Mouse (Mus musculus) hindbrain, embryonic 12.5 days (tissue): ENCODE measurements around the gene Vmn1r22. TPM values are rescaled to one million over a fixed set of nuclear protein-coding genes. Genes with fewer than 3 reads are reported as not detected.
"Not testable (repeated sequence)": the region's sequence is repeated elsewhere in the genome, so short reads cannot be mapped to it uniquely, and the experiment has no call there.

ENCODE experiments used
- ATAC-seq: fragments of 200-750 bp; cut with Nextera tagmentation; 2 replicates; pipeline ENCODE4 v1.8.0; 2017; ENCODE audit warnings: moderate TSS enrichment; ENCODE audit not compliant: low FRiP score
- H3K27ac ChIP-seq: fragments of 300-500 bp; sonication (generic); 2 replicates; pipeline ENCODE4 v1.5.1; 2016; ENCODE audit warnings: mild to moderate bottlenecking
- H3K27me3 ChIP-seq: fragments of 300-500 bp; sonication (generic); 2 replicates; pipeline ENCODE4 v1.6.1; 2016; ENCODE audit warnings: mild to moderate bottlenecking
- H3K36me3 ChIP-seq: fragments of 300-500 bp; sonication (generic); 2 replicates; pipeline ENCODE4 v1.6.1; 2016; ENCODE audit warnings: mild to moderate bottlenecking
- H3K4me1 ChIP-seq: fragments of 300-500 bp; sonication (generic); 2 replicates; pipeline ENCODE4 v1.6.1; 2016
- H3K4me2 ChIP-seq: fragments of 300-500 bp; sonication (generic); replicated peaks from 2 replicates; pipeline ENCODE4 v1.6.1; 2016; ENCODE audit warnings: mild to moderate bottlenecking
- H3K4me3 ChIP-seq: fragments of 300-500 bp; sonication (generic); 2 replicates; pipeline ENCODE4 v1.5.1; 2016; ENCODE audit warnings: mild to moderate bottlenecking
- H3K9ac ChIP-seq: fragments of 300-500 bp; sonication (generic); 2 replicates; pipeline ENCODE4 v1.6.1; 2016; ENCODE audit warnings: mild to moderate bottlenecking, moderate library complexity
- H3K9me3 ChIP-seq: fragments of 300-500 bp; sonication (generic); replicated peaks from 2 replicates; pipeline ENCODE4 v1.6.1; 2016; ENCODE audit warnings: mild to moderate bottlenecking
- WGBS: fragments of 180-500 bp; shearing (Covaris S2); methylation state at CpG from one replicate; pipeline ENCODE4 v1.1.7; 2016; 5-methylcytosine and 5-hydroxymethylcytosine counted together
- polyA plus RNA-seq: library from polyadenylated mRNA; unstranded; fragments of >200 nt; fragmentation: Nextera tagmentation; extraction: Ambion mirVana; gene quantifications from 2 replicates; pipeline ENCODE4 v1.2.1, GENCODE M21; 2016

Gene Vmn1r22
- not detected in 2 replicates for polyA plus RNA-seq

DNA sequence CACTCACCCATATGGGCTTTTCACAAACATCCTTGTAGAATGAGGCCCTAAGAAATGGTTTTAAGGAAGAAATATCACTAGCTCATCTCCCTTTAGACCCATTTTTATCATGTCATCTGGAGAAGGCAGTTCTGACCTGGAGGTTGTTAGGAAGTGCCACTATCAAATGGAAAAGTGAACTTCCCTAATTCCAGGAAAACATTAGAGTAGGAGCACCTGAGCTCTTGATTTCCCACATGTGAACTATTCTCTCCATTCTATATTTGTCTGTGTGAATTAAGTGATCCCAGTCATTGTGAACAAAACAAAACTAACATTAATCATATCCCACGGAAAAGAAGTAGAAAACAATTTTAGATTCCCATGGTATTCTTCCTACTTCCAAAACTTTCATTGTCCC, at the start of gene Vmn1r22:
Vmn1r22 (minus strand) TSS at position 101 of the 400 bp plus-strand sequence.
- Histone ChIP-seq H3K9me3 (no peaks in the 10 kb centered on the region), H3K4me2 (no peak within 1 kb of the TSS), H3K27me3 (no peaks in the 10 kb centered on the region), H3K27ac (no peak within 1 kb of the TSS), H3K4me1 (no peaks in the 10 kb centered on the region), H3K4me3 (no peak within 1 kb of the TSS), H3K9ac (no peak within 1 kb of the TSS), H3K36me3 (no peaks in the 10 kb centered on the region)
- ATAC-seq: no peak
- WGBS: 81% methylated on average over 1 of the region's 1 CpGs

DNA sequence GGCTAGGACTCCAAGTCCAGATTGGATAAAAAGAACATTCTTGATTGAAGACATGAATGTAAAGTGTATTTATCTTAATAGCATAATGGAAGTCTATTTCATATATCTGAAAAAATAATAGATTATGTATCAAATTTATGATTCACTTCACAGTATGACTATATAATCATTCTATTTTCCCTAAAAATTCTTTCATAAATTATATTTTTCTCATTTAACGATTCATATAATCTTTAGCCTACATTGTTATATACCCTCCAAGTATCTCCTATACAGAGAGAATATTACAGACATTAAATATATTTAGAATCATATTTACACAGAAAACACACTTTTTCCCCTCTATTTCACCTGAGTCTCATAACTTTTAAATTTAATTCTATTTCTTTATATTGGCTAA, 18.9 kb upstream of the Vmn1r22 start, which contains the start of gene Vmn1r23:
Vmn1r23 (minus strand) TSS at position 101 of the 400 bp plus-strand sequence.
- no peaks in the 10 kb centered on the region for H3K36me3 ChIP-seq
- WGBS: 92% methylated on average over 1 of the region's 1 CpGs
- H3K27ac ChIP-seq: no peak within 1 kb of the TSS
- H3K4me2 ChIP-seq: no peak within 1 kb of the TSS
- no peaks in the 10 kb centered on the region for H3K4me1 ChIP-seq
- no peak within 1 kb of the TSS for H3K9ac ChIP-seq
- no peaks in the 10 kb centered on the region for H3K27me3 ChIP-seq
- ATAC-seq: no peak
- no peak within 1 kb of the TSS for H3K4me3 ChIP-seq
- no peaks in the 10 kb centered on the region for H3K9me3 ChIP-seq

DNA sequence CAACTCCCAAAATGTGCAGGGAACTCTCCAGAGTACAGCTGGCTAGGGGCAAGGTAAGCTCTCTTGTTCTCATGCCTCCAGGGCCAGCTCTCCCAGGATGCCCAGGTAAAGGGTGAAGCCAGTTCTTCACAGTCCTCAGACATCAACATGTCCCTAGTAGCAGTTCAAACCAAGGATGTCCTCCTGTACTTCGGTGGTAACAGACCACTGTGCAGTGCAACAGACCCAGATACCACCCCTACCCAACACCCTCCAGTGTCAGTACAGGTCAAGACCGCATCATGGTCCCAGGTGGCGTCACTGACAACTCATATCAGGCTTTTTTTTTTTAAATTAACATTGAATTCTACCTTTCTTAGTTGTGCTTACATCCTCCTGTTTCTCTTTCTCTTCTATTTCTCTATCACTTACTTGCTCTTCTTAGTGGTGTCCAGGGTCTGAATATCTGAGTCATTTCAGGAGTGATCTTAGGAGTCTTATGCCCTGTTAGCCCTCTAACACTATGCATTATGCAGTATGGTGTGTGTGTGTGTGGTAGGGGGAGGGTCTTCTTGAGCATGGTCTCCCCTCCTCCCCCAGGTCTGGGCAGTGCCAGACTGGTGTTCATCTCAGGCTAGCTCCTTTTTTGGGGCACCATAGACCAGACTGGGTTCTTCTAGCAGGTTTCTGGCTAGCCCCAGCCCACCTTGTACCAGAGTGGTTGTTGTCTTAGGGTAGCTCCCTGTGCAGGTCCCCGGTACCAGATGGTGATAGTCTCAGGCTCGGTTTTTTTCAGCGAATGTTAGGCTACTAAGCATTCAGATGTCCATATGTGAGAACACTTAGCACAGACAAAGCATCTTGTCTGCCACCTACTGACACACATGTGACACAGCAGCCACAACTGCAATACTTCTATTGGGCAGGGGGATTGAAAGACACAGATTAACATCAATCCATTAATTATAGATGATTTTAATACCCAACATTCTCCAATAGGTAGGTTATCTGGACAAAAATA, 48.5 kb downstream of the Vmn1r22 start:
- Histone ChIP-seq H3K27me3 (no peaks in the 10 kb centered on the region), H3K27ac (no peak overlapping the region), H3K4me1 (no peaks in the 10 kb centered on the region), H3K9me3 (no peaks in the 10 kb centered on the region; the same call in 1 of the 2 replicates), H3K36me3 (no peaks in the 10 kb centered on the region), H3K4me3 (no peak overlapping the region), H3K9ac (no peak overlapping the region), H3K4me2 (0 out of 2 replicates have a peak overlapping the region, but pooled peaks have one; percentile 24)
- ATAC-seq: peak; percentile 76
- WGBS: 54% methylated on average over 6 of the region's 6 CpGs

DNA sequence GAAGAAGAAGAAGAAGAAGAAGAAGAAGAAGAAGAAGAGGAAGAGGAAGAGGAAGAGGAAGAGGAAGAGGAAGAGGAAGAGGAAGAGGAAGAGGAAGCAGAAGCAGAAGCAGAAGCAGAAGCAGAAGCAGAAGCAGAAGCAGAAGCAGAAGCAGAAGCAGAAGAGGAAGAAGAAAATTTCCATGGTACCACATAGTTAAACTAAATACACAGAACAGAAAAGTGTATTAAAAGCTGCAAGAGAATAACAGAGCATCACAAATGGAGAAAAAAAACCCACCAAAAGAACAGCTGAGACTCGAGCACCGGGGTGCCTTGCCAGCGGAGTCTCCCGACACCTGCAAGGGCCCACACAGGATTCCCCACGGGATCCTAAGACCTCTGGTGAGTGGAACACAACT, 56.7 kb downstream of the Vmn1r22 start:
- not testable (repeated sequence) for H3K4me3 ChIP-seq, H3K4me1 ChIP-seq, H3K27ac ChIP-seq, H3K9me3 ChIP-seq, H3K4me2 ChIP-seq, H3K27me3 ChIP-seq, H3K9ac ChIP-seq, ATAC-seq, H3K36me3 ChIP-seq
- WGBS: 95% methylated on average over 5 of the region's 5 CpGs

DNA sequence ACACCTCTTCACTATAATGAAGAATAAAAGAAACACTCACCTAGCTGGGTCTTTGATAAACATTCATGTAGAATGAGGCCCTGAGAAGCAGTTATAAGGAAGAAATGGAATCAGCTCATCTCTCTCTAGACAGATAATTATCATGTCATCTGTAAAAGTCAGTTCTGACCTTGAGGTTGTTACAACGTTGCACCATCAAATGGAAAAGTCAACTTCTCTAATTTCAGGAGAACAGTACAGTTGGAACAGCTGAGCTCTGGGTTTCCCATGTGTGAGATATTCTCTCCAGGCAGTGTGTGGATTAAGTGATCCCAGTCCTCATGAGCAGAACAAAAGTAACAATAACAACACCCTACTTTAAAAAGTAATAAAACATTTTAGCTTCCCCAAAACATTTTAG, 57.5 kb downstream of the Vmn1r22 start, which contains the start of gene Vmn1r21:
Vmn1r21 (minus strand) TSS at position 58 of the 400 bp plus-strand sequence.
- H3K9ac ChIP-seq: no peak within 1 kb of the TSS
- no peaks in the 10 kb centered on the region for H3K4me1 ChIP-seq
- ATAC-seq: no peak
- H3K27me3 ChIP-seq: no peaks in the 10 kb centered on the region
- WGBS: 83% methylated on average over 1 of the region's 1 CpGs
- H3K9me3 ChIP-seq: no peaks in the 10 kb centered on the region
- no peak within 1 kb of the TSS for H3K27ac ChIP-seq
- H3K4me2 ChIP-seq: no peak within 1 kb of the TSS
- no peak within 1 kb of the TSS for H3K4me3 ChIP-seq
- no peaks in the 10 kb centered on the region for H3K36me3 ChIP-seq

Other genes with a start within 250 kb of the Vmn1r22 start
- 15.9 and 16.1 TPM in 2 replicates for gene Pyurf, start 215.9 kb downstream of the Vmn1r22 start, polyA plus RNA-seq
- 54.5 and 58.7 TPM in 2 replicates for gene Lancl2, start 205.5 kb downstream of the Vmn1r22 start, polyA plus RNA-seq
- 109 and 121 TPM in 2 replicates for gene Vopp1, start 82.9 kb downstream of the Vmn1r22 start, polyA plus RNA-seq
- not detected in 2 replicates for gene Vmn1r21, start 57.7 kb downstream of the Vmn1r22 start, polyA plus RNA-seq
- gene Vmn1r23, start 18.8 kb upstream of the Vmn1r22 start, polyA plus RNA-seq: not detected in 2 replicates
- gene Vmn1r24, start 53.5 kb upstream of the Vmn1r22 start, polyA plus RNA-seq: not detected in 2 replicates
- not detected in 2 replicates for gene Vmn1r25, start 72.8 kb upstream of the Vmn1r22 start, polyA plus RNA-seq
- gene Vmn1r26, start 107.1 kb upstream of the Vmn1r22 start, polyA plus RNA-seq: not detected in 2 replicates